Mouse (Mus musculus) forebrain, embryonic 14.5 days (tissue): ENCODE data around the gene Paip2b. TPM values are rescaled to one million over a fixed set of nuclear protein-coding genes. Genes with fewer than 3 reads are reported as not detected.

Experiments used
- ATAC-seq: fragments of 200-750 bp; cut with Nextera tagmentation; 2 replicates; pipeline ENCODE4 v1.8.0; 2017; ENCODE audit warnings: mild to moderate bottlenecking, moderate library complexity
- DNase-seq: peaks from one replicate; pipeline ENCODE4 v3.0.0-alpha.2; 2015; ENCODE audit warnings: low spot score
- H3K27ac ChIP-seq: fragments of 300-500 bp; sonication (generic); 2 replicates; pipeline ENCODE4 v1.5.1; 2014; ENCODE audit warnings: low read depth, mild to moderate bottlenecking, control low read depth, low read length, moderate library complexity
- H3K27me3 ChIP-seq: fragments of 300-500 bp; sonication (generic); replicated peaks from 2 replicates; pipeline ENCODE4 v1.6.1; 2014; ENCODE audit warnings: low read length, control low read depth, mixed read lengths; ENCODE audit not compliant: control insufficient read depth, insufficient read depth
- H3K36me3 ChIP-seq: fragments of 300-500 bp; sonication (generic); 2 replicates; pipeline ENCODE4 v1.6.1; 2014; ENCODE audit warnings: low read length, control low read depth; ENCODE audit not compliant: control insufficient read depth, insufficient read depth
- H3K4me1 ChIP-seq: fragments of 300-500 bp; sonication (generic); 2 replicates; pipeline ENCODE4 v1.6.1; 2014; ENCODE audit warnings: antibody characterized with exemption, low read length, control low read depth; ENCODE audit not compliant: control insufficient read depth, insufficient read depth
- H3K4me2 ChIP-seq: fragments of 300-500 bp; sonication (generic); 2 replicates; pipeline ENCODE4 v1.6.1; 2014; ENCODE audit warnings: mild to moderate bottlenecking, control low read depth, low read length
- H3K4me3 ChIP-seq: fragments of 300-500 bp; sonication (generic); 2 replicates; pipeline ENCODE4 v1.5.1; 2014; ENCODE audit warnings: low read depth, low read length, control low read depth
- H3K9ac ChIP-seq: fragments of 300-500 bp; sonication (generic); 2 replicates; pipeline ENCODE4 v1.6.1; 2014; ENCODE audit warnings: mild to moderate bottlenecking, low read length, control low read depth, moderate library complexity
- H3K9me3 ChIP-seq: fragments of 300-500 bp; sonication (generic); replicated peaks from 2 replicates; pipeline ENCODE4 v1.6.1; 2016; ENCODE audit warnings: low read length, control low read depth, mixed read lengths; ENCODE audit not compliant: control insufficient read depth
- WGBS: fragments of 180-500 bp; shearing (Covaris S2); extraction: QIAGEN DNeasy Blood & Tissue Kit; methylation state at CpG from one replicate; pipeline ENCODE4 v1.1.7; 2014; 5-methylcytosine and 5-hydroxymethylcytosine counted together
- polyA plus RNA-seq: library from polyadenylated mRNA; unstranded; fragments of >200 nt; fragmentation: Nextera tagmentation; extraction: Ambion mirVana; gene quantifications from 2 replicates; pipeline ENCODE4 v1.2.1, GENCODE M21; 2014

Gene Paip2b
- polyA plus RNA-seq, 1 experiment from 2014 or later: 32.0 TPM

- 94% methylated on average over 3 of the region's 3 CpGs for WGBS
- H3K9me3 ChIP-seq: no peaks in the 10 kb centered on the region
- H3K27me3 ChIP-seq: peaks cover 18% of the 10 kb centered on the region
- ATAC-seq: no peak
- peaks cover 28% of the 10 kb centered on the region for H3K36me3 ChIP-seq
- H3K9ac ChIP-seq: no peak overlapping the region
- H3K4me1 ChIP-seq: peaks cover 5% of the 10 kb centered on the region; the same call in 1 of the 2 replicates
- no peak for DNase-seq
- H3K4me3 ChIP-seq: no peak overlapping the region
- H3K27ac ChIP-seq: no peak overlapping the region
- H3K4me2 ChIP-seq: no peak overlapping the region
These were observed 64.6 kb downstream of the Paip2b start for GRCm38 (mm10) chr6:83766982-83767381.

GRCm38 (mm10) chr6:83762880-83763431 is 68.6 kb downstream of the Paip2b start:
- 2% methylated on average over 35 of the region's 35 CpGs for WGBS
- DNase-seq: peak; percentile 23

GRCm38 (mm10) chr6:83762344-83762743 is 69.2 kb downstream of the Paip2b start, which contains the start of gene Ankrd53:
Gene Ankrd53, plus strand, starts transcription at chr6:83762644.
- DNase-seq (no peak), ATAC-seq (no peak)
- 24% methylated on average over 6 of the region's 6 CpGs for WGBS

More at GRCm38 (mm10) chr6:83762880-83763431, 68.6 kb downstream of the Paip2b start:
- peak overlapping the region; percentile 22; the same call in 1 of the 2 replicates for H3K9ac ChIP-seq
- no peaks in the 10 kb centered on the region for H3K36me3 ChIP-seq
- peaks cover 48% of the 10 kb centered on the region for H3K27me3 ChIP-seq
- peak; percentile 32 for ATAC-seq
- H3K4me3 ChIP-seq: peak overlapping the region; percentile 16
- no peak overlapping the region for H3K27ac ChIP-seq
- H3K4me2 ChIP-seq: peak overlapping the region; percentile 49
- H3K9me3 ChIP-seq: no peaks in the 10 kb centered on the region
- peaks cover 5% of the 10 kb centered on the region; the same call in 1 of the 2 replicates for H3K4me1 ChIP-seq

GRCm38 (mm10) chr6:83756051-83756450 is 75.5 kb downstream of the Paip2b start:
- Histone ChIP-seq H3K27me3 (peaks cover 39% of the 10 kb centered on the region), H3K36me3 (no peaks in the 10 kb centered on the region), H3K9ac (no peak overlapping the region), H3K4me1 (no peaks in the 10 kb centered on the region), H3K4me2 (no peak overlapping the region), H3K27ac (no peak overlapping the region), H3K9me3 (no peaks in the 10 kb centered on the region), H3K4me3 (no peak overlapping the region)
- ATAC-seq (no peak), DNase-seq (no peak)
- WGBS: 74% methylated on average over 9 of the region's 9 CpGs

More at GRCm38 (mm10) chr6:83762344-83762743, 69.2 kb downstream of the Paip2b start, which contains the start of gene Ankrd53:
- H3K4me2 ChIP-seq: peak within 1 kb of the TSS; percentile 49
- H3K36me3 ChIP-seq: no peaks in the 10 kb centered on the region
- H3K9ac ChIP-seq: peak within 1 kb of the TSS; percentile 22; the same call in 1 of the 2 replicates
- peaks cover 5% of the 10 kb centered on the region; the same call in 1 of the 2 replicates for H3K4me1 ChIP-seq
- H3K27ac ChIP-seq: no peak within 1 kb of the TSS
- peak within 1 kb of the TSS; percentile 16 for H3K4me3 ChIP-seq
- H3K27me3 ChIP-seq: peaks cover 54% of the 10 kb centered on the region
- H3K9me3 ChIP-seq: no peaks in the 10 kb centered on the region

Other genes with a start within 250 kb of the Paip2b start
- gene Clec4f, start 175.6 kb downstream of the Paip2b start, polyA plus RNA-seq: not detected in 2 replicates
- not detected in 2 replicates for gene Cd207, start 153.9 kb downstream of the Paip2b start, polyA plus RNA-seq
- gene Vax2, start 120.5 kb downstream of the Paip2b start, polyA plus RNA-seq: not detected in 2 replicates
- gene Atp6v1b1, start 88.8 kb downstream of the Paip2b start, polyA plus RNA-seq: not detected in 2 replicates
- not detected in 2 replicates for gene Ankrd53, start 69.1 kb downstream of the Paip2b start, polyA plus RNA-seq
- 63.5 and 76.4 TPM in 2 replicates for gene Tex261, start 55.9 kb downstream of the Paip2b start, polyA plus RNA-seq
- gene Nagk, start 36.8 kb downstream of the Paip2b start, polyA plus RNA-seq: 78.5 and 85.9 TPM in 2 replicates
- gene Zfp638, start 35.4 kb upstream of the Paip2b start, polyA plus RNA-seq: 91.4 and 114 TPM in 2 replicates
- gene Dysf, start 176.8 kb upstream of the Paip2b start, polyA plus RNA-seq: 1.2 and 1.4 TPM in 2 replicates